Mouse (Mus musculus) limb, embryonic 13.5 days (tissue): ENCODE results near the gene Rapgef5. TPM values are rescaled to one million over a fixed set of nuclear protein-coding genes. Genes with fewer than 3 reads are reported as not detected.
A peak's percentile ranks its signal among the peaks of the same experiment; 100 is the strongest.

Experiments used
- ATAC-seq: fragments of 200-750 bp; cut with Nextera tagmentation; 2 replicates; pipeline ENCODE4 v1.8.0; 2017; ENCODE audit warnings: low read depth, moderate number of reproducible peaks, moderate TSS enrichment; ENCODE audit not compliant: low FRiP score
- H3K27ac ChIP-seq: fragments of 300-500 bp; sonication (generic); 2 replicates; pipeline ENCODE4 v1.5.1; 2015; ENCODE audit warnings: inconsistent platforms, mild to moderate bottlenecking, moderate library complexity
- H3K27me3 ChIP-seq: fragments of 300-500 bp; sonication (generic); 2 replicates; pipeline ENCODE4 v1.6.1; 2015; ENCODE audit warnings: mild to moderate bottlenecking, inconsistent platforms
- H3K36me3 ChIP-seq: fragments of 300-500 bp; sonication (generic); 2 replicates; pipeline ENCODE4 v1.6.1; 2015; ENCODE audit warnings: inconsistent platforms, mild to moderate bottlenecking, moderate library complexity
- H3K4me1 ChIP-seq: fragments of 300-500 bp; sonication (generic); 2 replicates; pipeline ENCODE4 v1.6.1; 2015; ENCODE audit warnings: inconsistent platforms
- H3K4me2 ChIP-seq: fragments of 300-500 bp; sonication (generic); replicated peaks from 2 replicates; pipeline ENCODE4 v1.6.1; 2015; ENCODE audit warnings: inconsistent platforms, mild to moderate bottlenecking, moderate library complexity
- H3K4me3 ChIP-seq: fragments of 300-500 bp; sonication (generic); 2 replicates; pipeline ENCODE4 v1.5.1; 2015; ENCODE audit warnings: moderate library complexity, mild to moderate bottlenecking, inconsistent platforms
- H3K9ac ChIP-seq: fragments of 300-500 bp; sonication (generic); 2 replicates; pipeline ENCODE4 v1.6.1; 2015; ENCODE audit warnings: mild to moderate bottlenecking, inconsistent platforms
- H3K9me3 ChIP-seq: fragments of 300-500 bp; sonication (generic); 2 replicates; pipeline ENCODE4 v1.6.1; 2016; ENCODE audit warnings: inconsistent platforms
- WGBS: fragments of 180-500 bp; shearing (Covaris S2); methylation state at CpG from one replicate; pipeline ENCODE4 v1.1.7; 2015; 5-methylcytosine and 5-hydroxymethylcytosine counted together
- polyA plus RNA-seq: library from polyadenylated mRNA; unstranded; fragments of >200 nt; fragmentation: Nextera tagmentation; extraction: Ambion mirVana; gene quantifications from 2 replicates; pipeline ENCODE4 v1.2.1, GENCODE M21; 2015

The Rapgef5 gene
- polyA plus RNA-seq, 1 experiment from 2014 or later: 7.6 TPM

DNA sequence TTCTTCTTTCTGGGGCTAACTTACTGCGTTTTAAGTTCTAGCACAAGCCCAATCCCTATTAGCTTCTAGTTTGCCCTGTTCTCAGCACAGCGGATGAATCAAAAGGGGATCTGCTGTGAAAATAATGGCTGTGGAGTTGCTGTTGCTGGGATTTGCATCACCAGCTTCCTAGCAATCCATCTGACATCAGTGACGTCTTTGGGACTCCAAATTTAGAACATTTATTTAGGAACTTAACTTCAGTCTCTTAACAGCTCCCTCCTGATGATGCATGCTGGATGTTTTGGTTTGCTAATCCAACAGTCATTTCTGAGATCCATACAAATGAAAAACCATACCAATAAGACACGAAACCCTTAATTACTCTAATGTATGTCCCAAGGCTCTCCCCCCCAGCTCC is 289.3 kb downstream of the Rapgef5 start:
- Histone ChIP-seq H3K4me1 (peaks cover 42% of the 10 kb centered on the region), H3K27me3 (peaks cover 31% of the 10 kb centered on the region), H3K9me3 (no peaks in the 10 kb centered on the region), H3K4me2 (0 out of 2 replicates have a peak overlapping the region, but pooled peaks have one; percentile 23), H3K27ac (no peak overlapping the region), H3K36me3 (no peaks in the 10 kb centered on the region), H3K9ac (no peak overlapping the region), H3K4me3 (no peak overlapping the region)
- WGBS: 71% methylated on average over 4 of the region's 4 CpGs
- ATAC-seq: no peak

DNA sequence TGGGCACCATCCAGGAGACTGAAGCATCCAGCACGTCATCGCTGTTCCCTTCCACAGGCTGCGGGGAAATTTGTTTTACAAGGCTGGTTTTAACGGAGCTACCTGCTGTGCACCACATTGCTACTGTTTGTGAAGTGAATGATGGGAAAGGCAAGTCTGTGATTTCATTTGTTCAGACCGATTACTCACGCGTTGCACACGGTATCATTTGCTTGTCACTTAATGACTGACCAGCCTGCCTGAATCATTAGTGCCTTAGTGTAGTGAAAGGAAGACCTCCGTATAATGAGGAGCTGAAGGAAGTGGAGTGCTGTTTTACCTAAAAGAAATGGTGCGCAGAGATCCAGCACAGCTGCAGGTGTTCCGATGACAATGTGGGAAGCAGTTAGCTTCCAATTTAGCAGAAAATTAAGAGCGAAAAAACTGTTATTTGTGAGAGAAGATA is 289.8 kb downstream of the Rapgef5 start:
- no peaks in the 10 kb centered on the region for H3K9me3 ChIP-seq
- H3K9ac ChIP-seq: no peak overlapping the region; the same call in 1 of the 2 replicates
- H3K36me3 ChIP-seq: no peaks in the 10 kb centered on the region
- 30% methylated on average over 12 of the region's 12 CpGs for WGBS
- no peak overlapping the region for H3K27ac ChIP-seq
- H3K4me3 ChIP-seq: no peak overlapping the region
- peaks cover 42% of the 10 kb centered on the region for H3K4me1 ChIP-seq
- H3K27me3 ChIP-seq: peaks cover 31% of the 10 kb centered on the region
- no peak for ATAC-seq
- 0 out of 2 replicates have a peak overlapping the region, but pooled peaks have one; percentile 23 for H3K4me2 ChIP-seq

- Histone ChIP-seq H3K9me3 (no peaks in the 10 kb centered on the region), H3K27ac (no peak overlapping the region), H3K4me2 (no peak overlapping the region), H3K4me1 (peaks cover 45% of the 10 kb centered on the region), H3K36me3 (no peaks in the 10 kb centered on the region), H3K4me3 (no peak overlapping the region), H3K27me3 (peaks cover 31% of the 10 kb centered on the region), H3K9ac (no peak overlapping the region; the same call in 1 of the 2 replicates)
- ATAC-seq: no peak
- WGBS: 75% methylated on average over 4 of the region's 4 CpGs
These were observed 290.2 kb downstream of the Rapgef5 start for GRCm38 (mm10) chr12:117806470-117806869.

DNA sequence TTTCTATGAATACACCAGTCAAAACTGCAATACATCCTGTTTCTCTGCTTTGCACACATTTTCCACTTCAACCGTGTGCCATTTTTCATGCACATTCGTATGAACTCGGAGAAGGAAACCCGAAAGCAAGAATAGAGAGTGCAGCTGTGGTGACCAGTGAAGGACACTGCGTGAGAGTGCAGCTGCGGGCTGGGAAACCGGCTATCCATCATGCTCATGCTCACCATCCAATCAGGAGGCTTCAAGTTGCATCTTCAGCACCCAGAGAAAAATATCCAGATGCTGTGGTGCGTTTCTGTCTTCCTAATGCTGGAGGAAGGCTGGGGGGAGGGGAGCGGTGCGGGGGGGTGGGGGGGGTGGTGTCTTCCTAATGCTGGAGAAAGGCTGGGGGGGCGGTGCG is 291.4 kb downstream of the Rapgef5 start:
- H3K9me3 ChIP-seq: no peaks in the 10 kb centered on the region
- 29% methylated on average over 12 of the region's 12 CpGs for WGBS
- H3K27ac ChIP-seq: no peak overlapping the region
- no peak overlapping the region for H3K4me3 ChIP-seq
- H3K4me1 ChIP-seq: peaks cover 55% of the 10 kb centered on the region
- H3K4me2 ChIP-seq: peak overlapping the region; percentile 57
- H3K27me3 ChIP-seq: peaks cover 31% of the 10 kb centered on the region
- H3K9ac ChIP-seq: no peak overlapping the region
- no peaks in the 10 kb centered on the region for H3K36me3 ChIP-seq
- no peak for ATAC-seq

GRCm38 (mm10) chr12:117808355-117809326 is 292.4 kb downstream of the Rapgef5 start:
- WGBS: 35% methylated on average over 17 of the region's 17 CpGs
- H3K4me3 ChIP-seq: peak overlapping the region; percentile 18; the same call in 1 of the 2 replicates
- H3K4me1 ChIP-seq: peaks cover 55% of the 10 kb centered on the region
- no peak for ATAC-seq
- H3K27me3 ChIP-seq: peaks cover 31% of the 10 kb centered on the region
- H3K9ac ChIP-seq: no peak overlapping the region
- peak overlapping the region; percentile 57 for H3K4me2 ChIP-seq
- H3K27ac ChIP-seq: no peak overlapping the region
- H3K9me3 ChIP-seq: no peaks in the 10 kb centered on the region
- H3K36me3 ChIP-seq: no peaks in the 10 kb centered on the region
